Mouse (Mus musculus) intestine, postnatal 0 days (tissue): ENCODE results near the gene Numa1. TPM values are rescaled to one million over a fixed set of nuclear protein-coding genes. Genes with fewer than 3 reads are reported as not detected.
"Not testable (repeated sequence)": the region's sequence is repeated elsewhere in the genome, so short reads cannot be mapped to it uniquely, and the experiment has no call there.

Source experiments
- ATAC-seq: fragments of 200-750 bp; cut with Nextera tagmentation; 2 replicates; pipeline ENCODE4 v1.8.0; 2017; ENCODE audit warnings: mild to moderate bottlenecking, moderate TSS enrichment, moderate library complexity
- H3K27ac ChIP-seq: fragments of 300-500 bp; sonication (generic); 2 replicates; pipeline ENCODE4 v1.5.1; 2014; ENCODE audit warnings: mild to moderate bottlenecking, low read depth, low read length, moderate library complexity
- H3K27me3 ChIP-seq: fragments of 300-500 bp; sonication (generic); replicated peaks from 2 replicates; pipeline ENCODE4 v1.6.1; 2014; ENCODE audit warnings: low read length, mixed read lengths; ENCODE audit not compliant: control insufficient read depth, insufficient read depth
- H3K36me3 ChIP-seq: fragments of 300-500 bp; sonication (generic); 2 replicates; pipeline ENCODE4 v1.6.1; 2014; ENCODE audit warnings: mild to moderate bottlenecking, moderate library complexity; ENCODE audit not compliant: control insufficient read depth, insufficient read depth
- H3K4me1 ChIP-seq: fragments of 300-500 bp; sonication (generic); replicated peaks from 2 replicates; pipeline ENCODE4 v1.6.1; 2014; ENCODE audit warnings: antibody characterized with exemption, low read length, mixed read lengths; ENCODE audit not compliant: control insufficient read depth, insufficient read depth
- H3K4me2 ChIP-seq: fragments of 300-500 bp; sonication (generic); replicated peaks from 2 replicates; pipeline ENCODE4 v1.6.1; 2014; ENCODE audit warnings: low read depth, mild to moderate bottlenecking, moderate library complexity
- H3K4me3 ChIP-seq: fragments of 300-500 bp; sonication (generic); 2 replicates; pipeline ENCODE4 v1.5.1; 2014; ENCODE audit warnings: low read depth, low read length
- H3K9ac ChIP-seq: fragments of 300-500 bp; sonication (generic); 2 replicates; pipeline ENCODE4 v1.6.1; 2014; ENCODE audit warnings: mild to moderate bottlenecking, low read depth, low read length
- H3K9me3 ChIP-seq: fragments of 300-500 bp; sonication (generic); 2 replicates; pipeline ENCODE4 v1.6.1; 2016; ENCODE audit warnings: mixed run types; ENCODE audit not compliant: control insufficient read depth
- CTCF ChIP-seq: sonication (generic); IDR thresholded peaks from 2 replicates; pipeline ENCODE4 v1.5.1; 2016; ENCODE audit warnings: low read depth, mild to moderate bottlenecking, control low read depth, antibody characterized with exemption, moderate library complexity
- WGBS: fragments of 180-500 bp; shearing (Covaris S2); extraction: QIAGEN DNeasy Blood & Tissue Kit; methylation state at CpG from one replicate; pipeline ENCODE4 v1.1.7; 2014; 5-methylcytosine and 5-hydroxymethylcytosine counted together
- polyA plus RNA-seq: library from polyadenylated mRNA; unstranded; fragments of >200 nt; fragmentation: Nextera tagmentation; extraction: Ambion mirVana; gene quantifications from 2 replicates; pipeline ENCODE4 v1.2.1, GENCODE M21; 2015

The Numa1 gene
- polyA plus RNA-seq, 1 experiment from 2014 or later = 17.0 TPM

DNA sequence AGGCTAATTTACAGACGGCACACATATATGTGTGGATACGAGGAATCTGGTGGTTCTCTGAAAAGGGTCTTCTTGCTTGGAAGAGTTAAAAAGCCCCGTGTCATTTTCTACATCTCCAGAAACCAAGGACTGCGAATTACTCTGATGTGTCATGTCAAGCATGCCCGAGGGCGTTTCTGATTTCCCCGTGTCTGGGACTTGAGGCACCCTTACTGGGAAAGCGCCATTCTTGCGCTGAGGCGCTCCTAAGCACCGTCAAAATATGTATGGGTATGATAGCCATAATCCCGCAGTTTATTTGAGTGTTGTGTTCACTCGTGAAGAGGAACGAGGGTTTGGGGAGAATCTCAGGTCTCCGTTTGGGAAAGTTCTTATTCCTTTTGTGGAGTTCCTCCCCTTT, 611 bp upstream of the Numa1 start:
- Histone ChIP-seq H3K9ac (peak overlapping the region; percentile 54), H3K27me3 (no peaks in the 10 kb centered on the region), H3K9me3 (no peaks in the 10 kb centered on the region), H3K4me1 (no peaks in the 10 kb centered on the region), H3K27ac (peak overlapping the region; percentile 67), H3K4me2 (peak overlapping the region; percentile 87), H3K4me3 (peak overlapping the region; percentile 63), H3K36me3 (no peaks in the 10 kb centered on the region)
- 0 out of 2 replicates have a peak, but pooled peaks have one; percentile 39 for ATAC-seq
- WGBS = 3% methylated on average over 15 of the region's 15 CpGs
- no peak for TF ChIP-seq CTCF

GRCm38 (mm10) chr7:101935957-101936356, 2.0 kb downstream of the Numa1 start:
- Histone ChIP-seq H3K27me3 (no peaks in the 10 kb centered on the region), H3K36me3 (no peaks in the 10 kb centered on the region), H3K9ac (no peak overlapping the region), H3K4me3 (no peak overlapping the region), H3K4me1 (no peaks in the 10 kb centered on the region), H3K9me3 (no peaks in the 10 kb centered on the region), H3K4me2 (no peak overlapping the region), H3K27ac (no peak overlapping the region)
- no peak for ATAC-seq
- no peak for TF ChIP-seq CTCF
- 92% methylated on average over 4 of the region's 4 CpGs for WGBS

DNA sequence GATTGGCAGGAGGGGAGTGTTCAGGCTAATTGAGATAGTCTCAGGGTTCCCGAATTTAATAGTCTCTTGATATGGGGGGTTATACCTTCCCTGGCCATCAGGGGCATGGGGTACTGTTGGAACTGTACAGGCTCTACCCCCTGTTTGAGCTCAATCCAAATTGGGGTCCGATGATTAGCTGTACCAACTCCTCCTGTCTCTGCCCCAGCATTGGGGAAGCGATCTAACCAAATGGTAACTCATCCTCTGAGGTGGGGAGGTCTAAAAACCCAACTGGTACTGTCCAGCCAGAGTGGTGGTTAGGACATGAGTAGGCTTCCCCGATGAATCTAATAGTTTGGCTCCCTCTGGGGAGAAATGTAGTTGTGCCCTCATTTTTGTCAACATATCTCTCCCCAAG, 3.1 kb downstream of the Numa1 start:
- Histone ChIP-seq H3K9me3 (no peaks in the 10 kb centered on the region), H3K27me3 (no peaks in the 10 kb centered on the region), H3K36me3 (no peaks in the 10 kb centered on the region), H3K4me2 (no peak overlapping the region), H3K27ac (no peak overlapping the region), H3K9ac (no peak overlapping the region), H3K4me3 (no peak overlapping the region), H3K4me1 (no peaks in the 10 kb centered on the region)
- WGBS = 96% methylated on average over 4 of the region's 4 CpGs
- TF ChIP-seq CTCF = no peak
- ATAC-seq = no peak

DNA sequence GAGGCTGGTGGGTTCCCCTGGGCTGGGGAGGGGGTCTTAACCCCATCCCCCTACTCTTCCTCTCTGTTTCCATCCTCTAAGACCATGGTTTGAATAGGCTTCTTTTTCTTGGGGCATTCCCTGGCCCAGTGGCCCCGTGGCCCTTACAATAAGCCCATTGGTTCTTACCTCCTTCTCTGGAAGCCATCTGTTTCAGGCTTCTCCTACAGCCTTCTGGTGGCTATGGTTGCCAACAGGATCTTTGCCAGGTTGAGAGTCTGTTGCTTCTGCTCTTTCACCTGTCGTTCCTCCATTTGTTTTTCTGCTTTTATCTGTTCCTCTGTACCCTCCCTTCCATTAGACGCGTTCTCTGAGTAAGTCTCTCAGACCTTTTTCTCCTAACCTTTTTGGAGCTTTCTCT, 3.7 kb downstream of the Numa1 start:
- Histone ChIP-seq H3K4me1 (no peaks in the 10 kb centered on the region), H3K36me3 (no peaks in the 10 kb centered on the region), H3K27me3 (no peaks in the 10 kb centered on the region), H3K9me3 (no peaks in the 10 kb centered on the region), H3K4me3 (no peak overlapping the region), H3K4me2 (no peak overlapping the region), H3K9ac (no peak overlapping the region), H3K27ac (no peak overlapping the region)
- 90% methylated on average over 4 of the region's 4 CpGs for WGBS
- no peak for TF ChIP-seq CTCF
- ATAC-seq = no peak

DNA sequence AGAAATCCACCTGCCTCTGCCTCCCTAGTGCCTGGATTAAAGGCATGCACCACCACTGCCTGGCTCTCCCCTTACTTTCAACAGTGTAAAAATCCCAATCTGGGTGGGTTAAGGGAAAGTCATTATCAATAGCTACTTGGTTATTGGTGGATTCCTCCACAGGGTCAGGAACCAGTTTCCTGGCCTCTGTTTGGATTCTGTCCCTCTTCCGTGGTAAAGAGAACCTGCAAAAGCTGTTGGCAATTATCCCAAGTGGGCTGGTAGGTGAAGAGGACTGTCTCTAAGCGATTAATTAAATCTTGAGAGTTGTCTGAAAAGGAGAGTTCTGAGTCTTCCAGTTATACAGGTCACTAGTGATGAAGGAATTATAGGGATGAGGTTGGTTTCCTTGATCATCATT, 4.4 kb downstream of the Numa1 start:
- Histone ChIP-seq H3K36me3 (no peaks in the 10 kb centered on the region), H3K9ac (no peak overlapping the region), H3K4me2 (no peak overlapping the region), H3K9me3 (no peaks in the 10 kb centered on the region), H3K27me3 (no peaks in the 10 kb centered on the region), H3K27ac (no peak overlapping the region), H3K4me3 (no peak overlapping the region), H3K4me1 (no peaks in the 10 kb centered on the region)
- 82% methylated on average over 2 of the region's 2 CpGs for WGBS
- ATAC-seq = no peak
- no peak for TF ChIP-seq CTCF

- 0 out of 2 replicates have a peak, but pooled peaks have one; percentile 43 for ATAC-seq
- 72% methylated on average over 4 of the region's 4 CpGs for WGBS
- Histone ChIP-seq H3K4me3 (no peak overlapping the region), H3K27ac (no peak overlapping the region; the same call in 1 of the 2 replicates), H3K9me3 (no peaks in the 10 kb centered on the region), H3K36me3 (no peaks in the 10 kb centered on the region), H3K9ac (no peak overlapping the region), H3K4me2 (no peak overlapping the region), H3K4me1 (no peaks in the 10 kb centered on the region), H3K27me3 (no peaks in the 10 kb centered on the region)
- TF ChIP-seq CTCF = no peak
Observed at GRCm38 (mm10) chr7:101939758-101940157, 5.8 kb downstream of the Numa1 start.

DNA sequence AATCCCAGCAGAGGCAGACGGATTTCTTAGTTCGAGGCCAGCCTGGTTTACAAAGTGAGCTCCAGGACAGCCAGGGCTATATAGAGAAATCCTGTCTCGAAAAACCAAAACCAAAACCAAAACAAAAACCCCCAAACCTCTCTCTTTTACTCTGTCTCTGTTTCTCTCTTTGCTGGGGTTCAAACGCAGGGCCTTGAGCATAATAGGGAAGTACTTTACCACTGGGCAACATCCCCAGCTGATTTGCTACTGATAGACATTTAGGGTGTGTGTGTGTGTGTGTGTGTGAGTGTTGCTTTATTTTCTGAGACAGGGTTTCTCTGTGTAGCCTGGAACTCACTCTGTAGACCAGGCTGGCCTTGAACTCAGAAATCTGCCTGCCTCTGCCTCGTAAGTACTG, 15.1 kb downstream of the Numa1 start:
- not testable (repeated sequence) for H3K36me3 ChIP-seq, H3K4me2 ChIP-seq, H3K9ac ChIP-seq, H3K4me1 ChIP-seq, H3K4me3 ChIP-seq, H3K27me3 ChIP-seq, ATAC-seq, H3K9me3 ChIP-seq, H3K27ac ChIP-seq
- 89% methylated on average over 5 of the region's 5 CpGs for WGBS
